Comparison of ENCODE assay signal across 24 mouse cellular contexts in genomic region chr3:152400441-152400840, GRCm38 (mm10). TPM values are rescaled to one million over a fixed set of nuclear protein-coding genes. Genes with fewer than 3 reads are reported as not detected.
DNase-seq lines count a peak whose midpoint lies in the region; ATAC-seq and TF ChIP-seq lines count a peak whose summit lies in the region.
"Had no signal": no experiment of that assay in that cellular context is flagged by ENCODE, and none has a peak within 500 bp of the region (broad histone marks: within the 10 kb centered on the region; RNA-seq: fewer than 3 reads in every experiment).

No protein-coding gene starts in this region.

- no peaks in the 10 kb centered on the region for H3K9me3 ChIP-seq in intestine, embryonic 16.5 days (ENCODE audit: control insufficient read depth, low read length)
- H3K9me3 ChIP-seq in intestine, embryonic 15.5 days = no peaks in the 10 kb centered on the region
- no peaks in the 10 kb centered on the region for H3K9me3 ChIP-seq in megakaryocyte, embryonic 14.5 days
- no peaks in the 10 kb centered on the region for H3K9me3 ChIP-seq in kidney, embryonic 15.5 days (replicated peaks)
- H3K9me3 ChIP-seq in stomach, postnatal 0 days (ENCODE audit: control insufficient read depth, low read length) = no peaks in the 10 kb centered on the region
- H3K9me3 ChIP-seq in hindbrain, embryonic 14.5 days (ENCODE audit: control insufficient read depth, low read length) = no peaks in the 10 kb centered on the region
- H3K9me3 ChIP-seq: limb, embryonic 15.5 days; lung, embryonic 15.5 days had no signal

- no peak for TF ChIP-seq EP300 in stomach, postnatal 0 days (optimal IDR thresholded peaks at IDR 0.05)

- H3K4me2 ChIP-seq in intestine, embryonic 16.5 days (ENCODE audit: low read depth, low read length) = no peak overlapping the region
- H3K4me2 ChIP-seq in intestine, embryonic 15.5 days (replicated peaks) = no peak overlapping the region
- H3K4me2 ChIP-seq in kidney, embryonic 15.5 days = 0 out of 2 replicates have a peak overlapping the region, but pooled peaks have one; percentile 7
- no peak overlapping the region for H3K4me2 ChIP-seq in stomach, postnatal 0 days (replicated peaks; ENCODE audit: low read depth)
- H3K4me2 ChIP-seq in hindbrain, embryonic 14.5 days (replicated peaks) = no peak overlapping the region
- H3K4me2 ChIP-seq: heart, embryonic 11.5 days; limb, embryonic 15.5 days; lung, embryonic 15.5 days had no signal

- H3K36me3 ChIP-seq in intestine, embryonic 16.5 days (ENCODE audit: control insufficient read depth, insufficient read depth, low read length) = no peaks in the 10 kb centered on the region
- H3K36me3 ChIP-seq in intestine, embryonic 15.5 days = no peaks in the 10 kb centered on the region
- peaks cover 14% of the 10 kb centered on the region for H3K36me3 ChIP-seq in megakaryocyte, embryonic 14.5 days (replicated peaks; ENCODE audit: low read length)
- peaks cover 5% of the 10 kb centered on the region; the same call in 1 of the 2 replicates for H3K36me3 ChIP-seq in kidney, embryonic 15.5 days
- no peaks in the 10 kb centered on the region for H3K36me3 ChIP-seq in stomach, postnatal 0 days (ENCODE audit: control insufficient read depth, insufficient read depth, low read length)
- no peaks in the 10 kb centered on the region for H3K36me3 ChIP-seq in hindbrain, embryonic 14.5 days (replicated peaks; ENCODE audit: control insufficient read depth, insufficient read depth)
- H3K36me3 ChIP-seq: limb, embryonic 15.5 days; lung, embryonic 15.5 days had no signal

- no peak overlapping the region for H3K4me3 ChIP-seq in intestine, embryonic 16.5 days (ENCODE audit: low read length)
- no peak overlapping the region for H3K4me3 ChIP-seq in intestine, embryonic 15.5 days (replicated peaks)
- peak overlapping the region; percentile 54 for H3K4me3 ChIP-seq in megakaryocyte, embryonic 14.5 days (replicated peaks)
- no peak overlapping the region for H3K4me3 ChIP-seq in kidney, embryonic 15.5 days (replicated peaks)
- no peak overlapping the region for H3K4me3 ChIP-seq in stomach, postnatal 0 days (ENCODE audit: low read depth, low read length)
- no peak overlapping the region for H3K4me3 ChIP-seq in hindbrain, embryonic 14.5 days (replicated peaks; ENCODE audit: low read length)
- H3K4me3 ChIP-seq: layer of hippocampus, adult 2 months; limb, embryonic 15.5 days; lung, embryonic 15.5 days; myocyte had no signal

- TF ChIP-seq CTCF in stomach, postnatal 0 days (IDR thresholded peaks at IDR 0.05; ENCODE audit: low read depth) = no peak

- H3K9ac ChIP-seq in intestine, embryonic 16.5 days (ENCODE audit: low read depth, low read length) = no peak overlapping the region
- no peak overlapping the region for H3K9ac ChIP-seq in intestine, embryonic 15.5 days
- no peak overlapping the region for H3K9ac ChIP-seq in kidney, embryonic 15.5 days
- H3K9ac ChIP-seq in stomach, postnatal 0 days (ENCODE audit: low read length) = no peak overlapping the region
- H3K9ac ChIP-seq in hindbrain, embryonic 14.5 days = no peak overlapping the region
- H3K9ac ChIP-seq: forebrain, postnatal 0 days; limb, embryonic 15.5 days; lung, embryonic 15.5 days had no signal

- no peaks in the 10 kb centered on the region for H3K27me3 ChIP-seq in intestine, embryonic 16.5 days (replicated peaks; ENCODE audit: control insufficient read depth, insufficient read depth, low read length)
- no peaks in the 10 kb centered on the region for H3K27me3 ChIP-seq in intestine, embryonic 15.5 days (replicated peaks)
- no peaks in the 10 kb centered on the region for H3K27me3 ChIP-seq in megakaryocyte, embryonic 14.5 days (replicated peaks)
- no peaks in the 10 kb centered on the region for H3K27me3 ChIP-seq in kidney, embryonic 15.5 days
- H3K27me3 ChIP-seq in stomach, postnatal 0 days (ENCODE audit: control insufficient read depth, insufficient read depth, low read length) = no peaks in the 10 kb centered on the region
- H3K27me3 ChIP-seq in hindbrain, embryonic 14.5 days (ENCODE audit: control insufficient read depth, insufficient read depth, low read length) = no peaks in the 10 kb centered on the region
- H3K27me3 ChIP-seq: limb, embryonic 15.5 days; lung, embryonic 15.5 days had no signal

- 62% methylated on average over 5 of the region's 5 CpGs for WGBS in intestine, embryonic 16.5 days
- WGBS in intestine, embryonic 15.5 days = 56% methylated on average over 5 of the region's 5 CpGs
- WGBS in kidney, embryonic 15.5 days = 69% methylated on average over 5 of the region's 5 CpGs
- 51% methylated on average over 5 of the region's 5 CpGs for WGBS in stomach, postnatal 0 days
- 93% methylated on average over 5 of the region's 5 CpGs for WGBS in hindbrain, embryonic 14.5 days

- H3K27ac ChIP-seq in intestine, embryonic 16.5 days (ENCODE audit: low read length) = peak overlapping the region; percentile 57; the same call in 1 of the 2 replicates
- no peak overlapping the region for H3K27ac ChIP-seq in intestine, embryonic 15.5 days
- H3K27ac ChIP-seq in kidney, embryonic 15.5 days = peak overlapping the region; percentile 10; the same call in 1 of the 2 replicates
- peak overlapping the region; percentile 45; the same call in 1 of the 2 replicates for H3K27ac ChIP-seq in stomach, postnatal 0 days (replicated peaks)
- no peak overlapping the region for H3K27ac ChIP-seq in hindbrain, embryonic 14.5 days
- H3K27ac ChIP-seq: layer of hippocampus, adult 2 months; limb, embryonic 15.5 days; lung, embryonic 15.5 days had no signal

- peaks cover 47% of the 10 kb centered on the region for H3K4me1 ChIP-seq in intestine, embryonic 16.5 days (ENCODE audit: control insufficient read depth, insufficient read depth, low read length)
- H3K4me1 ChIP-seq in intestine, embryonic 15.5 days (replicated peaks) = peaks cover 29% of the 10 kb centered on the region
- H3K4me1 ChIP-seq in megakaryocyte, embryonic 14.5 days = peaks cover 79% of the 10 kb centered on the region
- H3K4me1 ChIP-seq in kidney, embryonic 15.5 days = peaks cover 60% of the 10 kb centered on the region
- no peaks in the 10 kb centered on the region; the same call in none of the 2 replicates for H3K4me1 ChIP-seq in stomach, postnatal 0 days (replicated peaks; ENCODE audit: control insufficient read depth, insufficient read depth)
- peaks cover 11% of the 10 kb centered on the region for H3K4me1 ChIP-seq in hindbrain, embryonic 14.5 days (replicated peaks; ENCODE audit: control insufficient read depth, insufficient read depth, low read length)

- DNase-seq in stomach, postnatal 0 days (ENCODE audit: low spot score) = no peak
- DNase-seq in spleen, postnatal 10 days (ENCODE audit: low spot score in 2 of 2) = no peak
- no peak for DNase-seq in hindbrain, embryonic 14.5 days (ENCODE audit: low spot score)
- DNase-seq: adrenal gland, postnatal 25 days; cerebellum, adult 11 months; cerebellum, postnatal 10 days; forebrain, postnatal 0 days; heart, postnatal 10 days; midbrain, embryonic 14.5 days; right cerebral cortex, postnatal 14 days; spleen, adult 18-20 months; thymus, adult 18-20 months; thymus, postnatal 4 days had no signal

- ATAC-seq in intestine, embryonic 16.5 days = no peak
- ATAC-seq in intestine, embryonic 15.5 days = no peak
- no peak for ATAC-seq in megakaryocyte, adult 5-6 weeks (ENCODE audit: poor library complexity, severe bottlenecking)
- ATAC-seq in kidney, embryonic 15.5 days (replicated peaks; ENCODE audit: low FRiP score) = no peak
- no peak for ATAC-seq in stomach, postnatal 0 days (ENCODE audit: low FRiP score, low TSS enrichment)
- no peak for ATAC-seq in hindbrain, embryonic 14.5 days (ENCODE audit: low FRiP score)
- ATAC-seq: CD4-positive, CD25-positive, alpha-beta regulatory T cell, adult 4 months; forebrain, postnatal 0 days had no signal

RNA-seq across cellular contexts. Expression of gene Zzz3, which starts 5.2 kb away (rescaled TPM):
- 30.7 and 31.6 TPM in 2 replicates for polyA plus RNA-seq in intestine, embryonic 16.5 days (2015; fragmentation: Nextera tagmentation; extraction: Ambion mirVana)
- 39.3 and 39.8 TPM in 2 replicates for polyA plus RNA-seq in intestine, embryonic 15.5 days (2015; fragmentation: Nextera tagmentation; extraction: Ambion mirVana)
- polyA plus RNA-seq in megakaryocyte, embryonic 14.5 days (2012; ENCODE audit: insufficient read depth, low replicate concordance) = 2.3 and 3.9 TPM in 2 replicates
- 28.2 and 34.0 TPM in 2 replicates for total RNA-seq in megakaryocyte, adult 5-6 weeks (2015)
- total RNA-seq in megakaryocyte, adult 5-6 weeks (2017) = 47.8 and 48.3 TPM in 2 replicates
- polyA plus RNA-seq in kidney, embryonic 15.5 days (2015; fragmentation: Nextera tagmentation; extraction: Ambion mirVana) = 52.6 and 53.7 TPM in 2 replicates
- 19.0 and 22.8 TPM in 2 replicates for polyA plus RNA-seq in stomach, postnatal 0 days (2015; fragmentation: Nextera tagmentation; extraction: Ambion mirVana)
- polyA plus RNA-seq in hindbrain, embryonic 14.5 days (2014; fragmentation: Nextera tagmentation; extraction: Ambion mirVana) = 32.3 and 38.0 TPM in 2 replicates

RNA-seq across cellular contexts. Expression of gene Usp33, which starts 54.2 kb away (rescaled TPM):
- polyA plus RNA-seq in intestine, embryonic 16.5 days (2015; fragmentation: Nextera tagmentation; extraction: Ambion mirVana) = 46.0 and 49.3 TPM in 2 replicates
- 45.3 and 51.1 TPM in 2 replicates for polyA plus RNA-seq in intestine, embryonic 15.5 days (2015; fragmentation: Nextera tagmentation; extraction: Ambion mirVana)
- polyA plus RNA-seq in megakaryocyte, embryonic 14.5 days (2012; ENCODE audit: insufficient read depth, low replicate concordance) = 2.2 TPM in 1 of 2 replicates, not detected in the other
- total RNA-seq in megakaryocyte, adult 5-6 weeks (2015) = 42.8 and 46.4 TPM in 2 replicates
- total RNA-seq in megakaryocyte, adult 5-6 weeks (2017) = 77.7 and 78.4 TPM in 2 replicates
- polyA plus RNA-seq in kidney, embryonic 15.5 days (2015; fragmentation: Nextera tagmentation; extraction: Ambion mirVana) = 39.2 and 40.3 TPM in 2 replicates
- polyA plus RNA-seq in stomach, postnatal 0 days (2015; fragmentation: Nextera tagmentation; extraction: Ambion mirVana) = 15.7 and 16.1 TPM in 2 replicates
- 108 and 113 TPM in 2 replicates for polyA plus RNA-seq in hindbrain, embryonic 14.5 days (2014; fragmentation: Nextera tagmentation; extraction: Ambion mirVana)

Comparison
In these comparisons a context has a peak if more than half of its experiments do, and no peak if none do; other contexts are left out.
1. H3K27ac ChIP-seq: peak in intestine, embryonic 16.5 days (single experiment), kidney, embryonic 15.5 days (single experiment) and stomach, postnatal 0 days (single experiment); none in intestine, embryonic 15.5 days (single experiment) and hindbrain, embryonic 14.5 days (single experiment).